Mouse (Mus musculus): ENCODE results near the gene Dnajc5. TPM values are rescaled to one million over a fixed set of nuclear protein-coding genes. Genes with fewer than 3 reads are reported as not detected.

Gene Dnajc5
- total RNA-seq (2023), result 114 to 126 TPM (median 121 TPM) in 4 replicates

GRCm38 (mm10) chr2:181520118-181520935 lies at the start of gene Dnajc5:
Gene Dnajc5, plus strand, starts transcription at chr2:181520485.

GRCm38 (mm10) chr2:181493156-181493927 lies 26.9 kb upstream of the Dnajc5 start, which contains the start of gene Abhd16b:
Gene Abhd16b, plus strand, starts transcription at chr2:181493206.

DNA sequence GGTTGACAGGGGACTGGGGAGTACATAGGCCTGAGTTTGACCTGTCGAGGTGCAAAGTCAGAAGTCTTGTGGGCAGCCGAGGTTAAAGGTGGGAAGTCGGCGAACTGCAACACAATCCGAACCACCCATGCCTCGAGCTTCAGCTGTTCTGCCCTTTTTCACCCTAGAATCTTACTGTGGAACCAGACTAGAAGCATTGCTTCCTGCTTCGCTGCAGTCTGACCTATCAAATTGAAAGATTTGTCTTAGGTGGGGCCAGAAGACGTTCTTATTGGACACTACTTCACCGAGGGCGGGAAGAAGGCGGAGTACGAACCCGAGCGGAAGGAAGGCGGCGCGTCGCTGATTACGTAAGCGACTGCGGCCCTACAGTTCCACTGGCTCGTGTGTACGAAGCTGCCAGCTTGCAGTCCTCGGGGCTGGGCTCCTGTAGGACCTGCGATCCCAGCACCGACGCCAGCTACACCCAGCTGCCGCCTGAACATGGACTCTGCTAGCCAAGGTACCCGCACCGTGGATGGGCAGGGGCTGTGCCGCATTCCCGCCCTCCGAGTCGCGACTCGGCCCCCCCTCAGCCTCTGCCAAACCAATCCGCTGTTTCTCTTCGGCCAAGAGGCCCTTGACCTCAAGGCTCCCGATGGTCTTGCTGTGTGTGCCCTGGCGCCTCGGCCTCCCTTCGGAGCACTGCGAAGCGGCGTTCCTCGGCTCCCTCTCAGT lies 23.3 kb upstream of the Dnajc5 start, which contains the start of gene Tpd52l2:
Tpd52l2 (plus strand) TSS at position 312 of the 717 bp plus-strand sequence.

DNA sequence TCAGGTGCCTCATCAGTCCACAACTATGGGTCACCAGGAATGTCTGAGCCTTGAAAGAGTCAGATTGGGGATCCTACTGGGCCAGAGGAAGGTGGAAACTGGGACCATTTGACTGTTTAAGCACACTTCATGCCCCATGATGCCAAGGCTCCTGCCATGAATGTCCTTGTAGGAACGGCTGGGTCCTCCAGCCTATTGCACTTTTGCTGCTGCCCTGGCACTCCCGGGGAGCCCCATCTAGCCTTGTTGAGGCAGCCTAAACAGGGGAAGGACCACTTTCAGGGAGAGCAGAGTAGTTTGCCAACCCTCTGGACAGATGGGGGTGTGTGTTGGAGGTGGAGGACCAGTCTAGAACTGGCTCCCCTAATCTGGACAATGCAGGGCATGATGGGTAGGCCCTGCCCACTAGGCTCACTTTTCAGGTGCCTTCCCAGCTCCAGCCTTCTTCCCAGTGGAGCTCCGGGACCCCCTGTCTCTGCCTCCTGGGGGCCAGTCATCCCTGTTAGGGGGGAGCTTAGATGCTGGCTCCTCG lies 64.2 kb downstream of the Dnajc5 start, which contains the start of gene Uckl1:
Uckl1 (minus strand) TSS at position 482 of the 532 bp plus-strand sequence.

GRCm38 (mm10) chr2:181591528-181592085 lies 71.3 kb downstream of the Dnajc5 start, which contains the start of gene Prpf6:
Gene Prpf6, plus strand, starts transcription at chr2:181591868.

GRCm38 (mm10) chr2:181592231-181593041 lies 72.2 kb downstream of the Dnajc5 start, which contains the start of gene Zfp512b:
Gene Zfp512b, minus strand, starts transcription at chr2:181592803.

GRCm38 (mm10) chr2:181598454-181599351 lies 78.4 kb downstream of the Dnajc5 start, which contains the start of gene Samd10:
Gene Samd10, minus strand, starts transcription at chr2:181599212.

Other genes starting within 250 kb of the Dnajc5 start
- 53.9 to 59.9 TPM (median 57.6 TPM) in 4 replicates for gene Gmeb2, start 232.4 kb upstream of the Dnajc5 start, total RNA-seq (2023)
- gene Stmn3, start 206.0 kb upstream of the Dnajc5 start, total RNA-seq (2023), result not detected in 4 replicates
- gene Rtel1, start 200.7 kb upstream of the Dnajc5 start, total RNA-seq (2023), result 117 to 125 TPM (median 117 TPM) in 4 replicates
- gene Zgpat, start 155.6 kb upstream of the Dnajc5 start, total RNA-seq (2023), result 69.0 to 80.3 TPM (median 72.6 TPM) in 4 replicates
- 80.6 to 90.5 TPM (median 89.1 TPM) in 4 replicates for gene Arfrp1, start 155.1 kb upstream of the Dnajc5 start, total RNA-seq (2023)
- 51.3 to 57.5 TPM (median 54.5 TPM) in 4 replicates for gene Lime1, start 140.4 kb upstream of the Dnajc5 start, total RNA-seq (2023)
- 0.78 to 2.7 TPM (median 0.97 TPM) in 4 replicates for gene Zbtb46, start 61.1 kb upstream of the Dnajc5 start, total RNA-seq (2023)
- 0.54 TPM in 1 of 4 replicates, not detected in the others for gene Abhd16b, start 27.3 kb upstream of the Dnajc5 start, total RNA-seq (2023)
- gene Tpd52l2, start 23.3 kb upstream of the Dnajc5 start, total RNA-seq (2023), result 76.1 to 88.7 TPM (median 83.7 TPM) in 4 replicates
- 154 to 176 TPM (median 155 TPM) in 4 replicates for gene Uckl1, start 64.4 kb downstream of the Dnajc5 start, total RNA-seq (2023)
- 57.2 to 63.1 TPM (median 59.7 TPM) in 4 replicates for gene Prpf6, start 71.4 kb downstream of the Dnajc5 start, total RNA-seq (2023)
- 43.7 to 53.6 TPM (median 48.1 TPM) in 4 replicates for gene Zfp512b, start 72.3 kb downstream of the Dnajc5 start, total RNA-seq (2023)
- 11.7 to 13.1 TPM (median 13.0 TPM) in 4 replicates for gene Samd10, start 78.7 kb downstream of the Dnajc5 start, total RNA-seq (2023)
- gene Gm29797, start 136.5 kb downstream of the Dnajc5 start, total RNA-seq (2023), result not detected in 4 replicates
- gene Sox18, start 151.2 kb downstream of the Dnajc5 start, total RNA-seq (2023), result not detected in 4 replicates
- gene Tcea2, start 159.8 kb downstream of the Dnajc5 start, total RNA-seq (2023), result 23.0 to 25.8 TPM (median 23.3 TPM) in 4 replicates
- gene Rgs19, start 173.5 kb downstream of the Dnajc5 start, total RNA-seq (2023), result 147 to 159 TPM (median 155 TPM) in 4 replicates
- gene Lkaaear1, start 178.0 kb downstream of the Dnajc5 start, total RNA-seq (2023), result not detected in 4 replicates
- 0.42 to 1.0 TPM (median 0.80 TPM) in 4 replicates for gene Oprl1, start 194.5 kb downstream of the Dnajc5 start, total RNA-seq (2023)
- not detected in 4 replicates for gene Myt1, start 242.8 kb downstream of the Dnajc5 start, total RNA-seq (2023)